Mouse (Mus musculus): Measurements from ENCODE around the gene Foxs1. TPM values are rescaled to one million over a fixed set of nuclear protein-coding genes. Genes with fewer than 3 reads are reported as not detected.

Gene Foxs1
- polyA plus RNA-seq, 1 experiment from 2014 or later: 3.8 TPM

DNA sequence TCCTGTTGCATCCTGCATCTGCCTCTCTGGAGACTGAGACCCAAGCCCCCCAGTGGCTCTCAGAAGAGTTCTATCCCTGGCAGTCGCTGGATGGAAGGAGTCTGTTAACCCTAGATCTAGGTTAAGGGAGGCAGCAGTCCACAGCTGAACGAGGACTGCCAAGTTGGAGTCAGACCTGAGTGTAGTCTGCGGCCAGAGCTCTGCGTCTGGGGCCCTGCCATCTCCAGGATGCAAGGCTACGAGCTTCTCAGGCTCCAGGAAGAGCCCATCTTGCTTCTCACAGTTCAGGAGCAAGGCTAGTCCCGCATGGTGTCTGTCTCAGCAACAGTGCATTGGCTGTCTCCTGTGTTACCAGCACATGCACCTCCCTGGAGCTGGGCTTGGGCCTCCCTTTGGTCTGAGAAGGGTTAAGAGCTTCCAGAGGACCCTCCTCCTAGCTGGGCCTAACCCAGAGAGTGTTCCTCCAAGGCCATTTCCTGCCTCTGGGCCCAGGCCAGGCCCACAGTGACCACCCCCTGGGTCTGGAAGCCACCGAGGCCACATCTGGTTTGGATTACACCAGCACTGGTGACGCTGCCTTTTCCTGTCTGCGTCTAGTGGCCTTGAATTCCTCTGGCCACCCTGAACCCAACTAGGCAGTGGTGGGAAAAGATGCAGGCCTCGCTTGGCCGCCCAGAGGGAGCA lies 7.7 kb downstream of the Foxs1 start:
- 63% methylated on average over 11 of the region's 11 CpGs for WGBS
- Histone ChIP-seq H3K4me1 (replicated peaks) (peaks cover 14% of the 10 kb centered on the region), H3K36me3 (no peaks in the 10 kb centered on the region), H3K27me3 (no peaks in the 10 kb centered on the region), H3K9me3 (no peaks in the 10 kb centered on the region), H3K4me2 (no peak overlapping the region), H3K9ac (no peak overlapping the region; the same call in 1 of the 2 replicates), H3K4me3 (no peak overlapping the region), H3K27ac (no peak overlapping the region)
- ATAC-seq (ENCODE audit: low FRiP score): no peak

DNA sequence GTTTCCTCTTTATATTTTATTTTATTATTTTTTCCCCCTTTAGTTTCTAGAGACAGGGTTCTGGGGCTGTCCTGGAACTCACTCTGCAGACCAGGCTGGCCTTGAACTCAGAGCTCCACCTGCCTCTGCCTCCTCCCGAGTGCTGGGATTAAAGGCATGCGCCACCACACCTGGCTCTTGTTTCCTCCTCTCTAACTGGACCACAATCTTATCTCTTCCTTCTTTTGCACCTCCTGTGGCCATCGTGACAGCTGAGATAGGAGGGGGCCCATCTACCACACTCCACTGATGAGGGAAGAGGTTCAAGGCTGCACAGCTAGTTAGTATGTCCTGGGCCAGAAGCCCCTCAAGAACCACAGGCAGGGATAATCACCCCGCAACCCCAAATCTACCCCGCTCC lies 8.5 kb downstream of the Foxs1 start:
- Histone ChIP-seq H3K4me1 (replicated peaks) (peaks cover 10% of the 10 kb centered on the region), H3K9me3 (no peaks in the 10 kb centered on the region), H3K27ac (no peak overlapping the region), H3K4me3 (no peak overlapping the region), H3K36me3 (no peaks in the 10 kb centered on the region), H3K4me2 (no peak overlapping the region), H3K9ac (no peak overlapping the region), H3K27me3 (no peaks in the 10 kb centered on the region)
- ATAC-seq (ENCODE audit: low FRiP score): no peak
- 91% methylated on average over 5 of the region's 5 CpGs for WGBS

DNA sequence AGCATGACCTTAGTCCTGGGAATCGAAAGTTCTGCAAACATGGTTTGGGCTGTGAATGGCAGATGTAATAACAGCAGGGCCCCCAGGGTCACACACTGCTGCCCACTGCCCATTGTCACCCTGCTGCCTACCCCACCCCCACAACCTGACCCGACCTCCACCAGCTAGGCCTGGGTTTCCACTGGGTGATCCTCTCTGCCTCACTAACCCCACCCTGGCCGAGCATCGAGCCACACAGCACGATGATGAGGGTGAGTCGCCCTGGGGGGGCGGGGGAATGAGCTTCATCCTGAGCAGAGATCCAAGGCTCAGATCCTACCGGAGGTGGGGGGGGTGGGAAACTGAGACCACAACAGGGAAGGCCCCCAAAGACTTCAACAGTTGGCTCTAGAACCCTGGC lies 8.9 kb downstream of the Foxs1 start:
- Histone ChIP-seq H3K9me3 (no peaks in the 10 kb centered on the region), H3K4me1 (replicated peaks) (peaks cover 10% of the 10 kb centered on the region), H3K27ac (no peak overlapping the region), H3K36me3 (no peaks in the 10 kb centered on the region), H3K4me2 (no peak overlapping the region), H3K9ac (no peak overlapping the region), H3K4me3 (no peak overlapping the region), H3K27me3 (no peaks in the 10 kb centered on the region)
- 46% methylated on average over 8 of the region's 8 CpGs for WGBS
- ATAC-seq (ENCODE audit: low FRiP score): no peak

DNA sequence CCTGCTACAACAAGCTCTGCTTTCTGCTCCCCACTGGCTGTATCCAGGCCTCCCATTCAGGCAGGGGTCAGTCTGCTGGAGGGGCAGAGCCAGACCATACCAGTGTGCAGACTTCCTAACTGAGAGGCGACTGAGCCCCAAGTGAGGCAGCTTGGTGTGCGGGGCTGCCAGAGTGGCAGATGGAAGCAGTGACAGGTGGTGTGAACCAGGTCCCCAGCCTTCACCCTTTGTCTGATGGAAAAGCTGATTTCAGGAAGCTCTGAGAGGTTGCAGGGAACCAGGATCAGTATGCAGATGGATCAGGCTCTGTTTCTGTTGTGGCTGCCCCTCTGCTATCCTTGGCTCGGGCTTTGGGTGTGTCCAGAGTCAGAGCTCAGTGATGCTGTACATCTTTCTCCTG lies 9.4 kb downstream of the Foxs1 start:
- Histone ChIP-seq H3K27ac (no peak overlapping the region), H3K9me3 (no peaks in the 10 kb centered on the region), H3K4me3 (no peak overlapping the region), H3K4me1 (replicated peaks) (peaks cover 10% of the 10 kb centered on the region), H3K9ac (no peak overlapping the region), H3K4me2 (no peak overlapping the region), H3K36me3 (no peaks in the 10 kb centered on the region), H3K27me3 (no peaks in the 10 kb centered on the region)
- WGBS: 68% methylated on average over 3 of the region's 3 CpGs
- no peak for ATAC-seq (ENCODE audit: low FRiP score)

DNA sequence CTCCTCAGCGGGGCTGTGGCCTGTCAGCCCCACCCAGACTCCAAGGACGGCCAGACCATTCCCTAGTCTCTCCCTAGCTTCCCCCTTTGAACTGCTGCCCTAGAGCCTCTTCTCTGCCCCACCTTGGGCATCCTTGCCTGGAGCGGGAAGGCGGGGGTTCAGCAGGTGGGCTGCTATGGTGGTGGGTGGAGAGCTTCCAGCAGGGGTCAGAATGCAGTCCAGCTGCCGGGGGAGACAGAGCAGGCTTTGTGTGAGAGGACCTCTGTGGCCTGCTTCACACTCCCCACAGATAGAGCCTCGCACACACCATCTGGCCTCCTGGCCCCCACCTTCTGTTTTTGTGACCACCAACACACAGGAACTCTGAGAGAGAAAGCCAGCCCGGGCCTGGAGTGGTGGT lies 10.6 kb downstream of the Foxs1 start:
- no peaks in the 10 kb centered on the region for H3K9me3 ChIP-seq
- H3K4me3 ChIP-seq: no peak overlapping the region
- H3K4me2 ChIP-seq: no peak overlapping the region
- 33% methylated on average over 7 of the region's 7 CpGs for WGBS
- no peak overlapping the region for H3K27ac ChIP-seq
- H3K9ac ChIP-seq: no peak overlapping the region
- H3K4me1 ChIP-seq (replicated peaks): peaks cover 13% of the 10 kb centered on the region
- H3K36me3 ChIP-seq: no peaks in the 10 kb centered on the region
- peaks cover 2% of the 10 kb centered on the region for H3K27me3 ChIP-seq
- ATAC-seq (ENCODE audit: low FRiP score): 0 out of 2 replicates have a peak, but pooled peaks have one; percentile 41

DNA sequence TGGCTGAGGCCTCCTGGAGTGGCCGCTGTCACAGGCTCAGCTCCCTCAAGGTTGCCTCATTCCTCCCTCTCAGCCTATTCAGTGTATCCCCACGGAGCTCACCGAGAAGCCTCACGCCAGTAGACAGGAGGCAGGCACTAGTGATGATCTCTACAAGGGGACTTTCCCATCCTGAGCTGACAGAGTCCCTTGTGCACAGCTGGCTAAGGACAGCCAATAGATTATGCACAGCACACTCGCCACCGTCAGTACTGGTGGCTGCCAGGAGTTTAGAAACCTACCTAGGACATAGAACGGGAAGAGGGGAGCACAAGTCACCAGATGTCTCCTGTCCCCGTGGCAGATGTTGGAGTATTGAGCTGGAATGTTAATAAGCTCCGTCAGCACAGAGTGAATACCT lies 15.3 kb downstream of the Foxs1 start:
- H3K9me3 ChIP-seq: no peaks in the 10 kb centered on the region
- H3K4me2 ChIP-seq: no peak overlapping the region
- H3K4me3 ChIP-seq: no peak overlapping the region
- peaks cover 12% of the 10 kb centered on the region for H3K4me1 ChIP-seq (replicated peaks)
- ATAC-seq (ENCODE audit: low FRiP score): no peak
- H3K27ac ChIP-seq: no peak overlapping the region
- WGBS: 59% methylated on average over 9 of the region's 9 CpGs
- H3K36me3 ChIP-seq: no peaks in the 10 kb centered on the region
- peaks cover 30% of the 10 kb centered on the region for H3K27me3 ChIP-seq
- H3K9ac ChIP-seq: no peak overlapping the region

DNA sequence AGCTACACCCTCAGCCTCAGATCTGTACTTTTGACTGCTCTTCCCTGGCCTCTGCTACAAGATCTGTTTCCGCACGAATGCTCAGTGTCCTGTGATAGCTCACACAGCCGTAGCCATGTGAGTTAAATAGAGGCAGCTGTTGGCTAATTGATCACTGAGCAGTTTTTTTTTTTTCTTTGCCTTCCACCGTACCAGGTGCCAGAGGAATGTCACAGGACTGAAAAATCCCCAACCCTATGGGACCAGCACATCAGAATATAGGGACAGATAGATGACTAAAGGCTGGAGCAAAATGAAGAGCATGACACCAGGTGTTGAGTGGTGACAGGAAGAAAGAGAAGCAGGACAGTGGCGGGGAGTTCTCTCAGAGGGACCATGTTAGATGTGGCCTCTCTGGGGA lies 16.9 kb downstream of the Foxs1 start:
- Histone ChIP-seq H3K9ac (no peak overlapping the region), H3K27ac (no peak overlapping the region), H3K4me2 (no peak overlapping the region), H3K9me3 (no peaks in the 10 kb centered on the region), H3K4me1 (replicated peaks) (peaks cover 10% of the 10 kb centered on the region), H3K27me3 (peaks cover 45% of the 10 kb centered on the region), H3K36me3 (no peaks in the 10 kb centered on the region), H3K4me3 (no peak overlapping the region)
- WGBS: 59% methylated on average over 5 of the region's 5 CpGs
- ATAC-seq (ENCODE audit: low FRiP score): no peak

DNA sequence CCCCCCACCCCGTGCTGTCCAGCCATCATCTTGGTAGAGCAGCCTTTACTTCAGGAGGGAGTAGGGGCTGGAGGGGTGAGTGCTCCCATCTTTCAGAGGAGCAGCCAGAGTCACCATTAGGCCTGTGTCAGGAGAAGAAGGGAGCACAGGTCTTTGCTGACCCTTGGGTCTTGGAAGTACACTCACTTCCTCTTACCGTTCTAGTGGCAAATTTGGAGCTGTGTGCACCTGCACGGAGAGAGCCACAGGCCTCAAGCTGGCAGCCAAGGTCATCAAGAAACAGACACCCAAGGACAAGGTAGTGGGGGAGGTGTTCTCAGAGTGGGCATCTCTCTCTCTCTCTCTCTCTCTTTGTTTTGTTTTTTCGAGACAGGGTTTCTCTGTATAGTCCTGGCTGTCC lies 17.6 kb downstream of the Foxs1 start:
- peaks cover 13% of the 10 kb centered on the region for H3K4me1 ChIP-seq (replicated peaks)
- H3K9me3 ChIP-seq: no peaks in the 10 kb centered on the region
- no peak for ATAC-seq (ENCODE audit: low FRiP score)
- H3K9ac ChIP-seq: no peak overlapping the region
- peaks cover 52% of the 10 kb centered on the region for H3K27me3 ChIP-seq
- 61% methylated on average over 4 of the region's 4 CpGs for WGBS
- H3K4me3 ChIP-seq: no peak overlapping the region
- H3K36me3 ChIP-seq: no peaks in the 10 kb centered on the region
- no peak overlapping the region for H3K27ac ChIP-seq
- no peak overlapping the region for H3K4me2 ChIP-seq

DNA sequence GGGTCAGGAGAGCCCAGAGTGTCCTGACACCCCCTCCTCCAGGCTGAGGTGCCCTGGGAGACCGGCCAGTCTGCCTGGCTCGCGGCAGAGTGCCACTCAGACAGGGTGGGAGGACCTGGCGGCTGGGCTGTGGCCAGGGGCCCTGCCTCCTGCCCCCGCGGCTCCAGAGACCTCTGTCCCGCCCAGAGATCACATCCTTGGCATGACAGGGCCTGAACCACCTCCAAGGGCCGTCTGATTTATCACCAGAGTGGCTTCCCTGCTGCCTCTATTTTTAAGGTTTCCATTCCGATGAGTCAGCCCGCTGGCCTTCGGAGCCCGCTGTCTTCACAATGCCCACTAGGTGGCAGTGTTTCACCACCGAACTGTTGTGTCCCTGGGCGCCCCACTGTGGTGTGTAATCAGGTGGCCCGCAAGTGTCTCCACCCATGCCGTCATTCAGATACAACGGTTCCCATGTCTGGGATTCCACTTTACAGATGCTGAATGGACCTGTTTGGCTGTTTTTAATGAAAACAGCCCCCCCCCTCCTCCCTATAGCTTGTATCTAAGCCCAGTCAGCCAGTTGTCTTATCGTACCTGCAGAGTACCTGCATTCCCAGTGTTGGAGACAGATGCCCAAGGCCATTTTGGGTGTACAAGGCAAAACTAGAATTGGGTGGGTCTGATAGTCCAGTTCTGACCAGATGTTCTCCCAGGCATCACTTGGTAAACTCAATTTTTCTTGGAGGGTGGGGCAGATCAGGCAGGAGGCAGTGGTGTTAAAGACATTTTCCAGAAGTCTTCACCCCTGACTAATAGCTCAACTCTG lies 18.5 kb downstream of the Foxs1 start:
- Histone ChIP-seq H3K4me3 (peak overlapping the region; percentile 25; the same call in 1 of the 2 replicates), H3K27me3 (peaks cover 57% of the 10 kb centered on the region), H3K4me2 (peak overlapping the region; percentile 51), H3K4me1 (replicated peaks) (peaks cover 13% of the 10 kb centered on the region), H3K27ac (no peak overlapping the region), H3K36me3 (no peaks in the 10 kb centered on the region), H3K9me3 (no peaks in the 10 kb centered on the region), H3K9ac (peak overlapping the region; percentile 65)
- peak; percentile 80 for ATAC-seq (ENCODE audit: low FRiP score)
- 2% methylated on average over 17 of the region's 18 CpGs for WGBS

DNA sequence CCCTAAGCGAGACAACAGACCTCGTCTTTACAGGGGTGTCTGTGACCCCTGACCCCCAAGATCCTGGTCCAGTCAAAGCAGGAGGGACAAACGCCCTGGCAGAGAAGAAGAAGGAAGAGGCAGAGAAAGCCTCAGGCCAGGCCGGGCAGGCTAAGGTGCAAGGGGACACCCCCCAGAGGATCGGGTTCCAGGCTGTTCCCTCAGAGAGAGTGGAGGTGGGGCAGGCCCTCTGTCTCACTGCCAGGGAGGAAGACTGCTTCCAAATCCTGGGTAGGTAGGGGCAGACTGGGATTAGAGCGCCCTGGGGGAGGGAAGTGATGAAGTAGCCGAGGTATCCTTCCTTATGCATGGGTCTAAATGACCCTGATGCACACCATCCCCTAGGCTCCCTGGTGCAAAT lies 19.5 kb downstream of the Foxs1 start:
- no peak for ATAC-seq (ENCODE audit: low FRiP score)
- WGBS: 39% methylated on average over 7 of the region's 7 CpGs
- H3K4me3 ChIP-seq: no peak overlapping the region
- H3K4me1 ChIP-seq (replicated peaks): peaks cover 13% of the 10 kb centered on the region
- peaks cover 57% of the 10 kb centered on the region for H3K27me3 ChIP-seq
- H3K9ac ChIP-seq: no peak overlapping the region
- H3K36me3 ChIP-seq: no peaks in the 10 kb centered on the region
- no peak overlapping the region for H3K4me2 ChIP-seq
- no peak overlapping the region for H3K27ac ChIP-seq
- no peaks in the 10 kb centered on the region for H3K9me3 ChIP-seq

DNA sequence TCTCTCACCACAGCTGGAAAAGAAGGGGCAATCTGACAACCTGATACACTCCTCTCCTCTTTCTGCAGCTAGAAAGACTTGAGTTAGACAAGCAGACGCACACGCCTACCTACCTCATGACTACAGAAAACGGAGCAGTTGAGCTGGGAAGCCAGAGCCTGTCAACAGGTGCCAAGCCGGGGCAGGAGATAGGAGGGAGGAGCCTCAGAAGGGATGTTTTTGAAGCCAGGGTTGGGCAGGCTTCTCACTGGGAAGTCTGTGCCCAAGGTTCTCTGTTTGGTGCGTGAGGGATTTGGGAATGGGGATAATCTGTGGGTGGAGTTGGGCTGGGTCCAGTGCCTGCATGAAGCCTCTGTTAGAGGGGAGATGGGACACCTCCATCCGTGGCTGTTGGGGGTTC lies 21.6 kb downstream of the Foxs1 start:
- Histone ChIP-seq H3K27ac (no peak overlapping the region), H3K4me3 (no peak overlapping the region), H3K4me1 (replicated peaks) (peaks cover 22% of the 10 kb centered on the region), H3K36me3 (no peaks in the 10 kb centered on the region), H3K4me2 (no peak overlapping the region), H3K9me3 (no peaks in the 10 kb centered on the region), H3K27me3 (peaks cover 49% of the 10 kb centered on the region), H3K9ac (no peak overlapping the region)
- ATAC-seq (ENCODE audit: low FRiP score): no peak
- WGBS: 30% methylated on average over 6 of the region's 6 CpGs

DNA sequence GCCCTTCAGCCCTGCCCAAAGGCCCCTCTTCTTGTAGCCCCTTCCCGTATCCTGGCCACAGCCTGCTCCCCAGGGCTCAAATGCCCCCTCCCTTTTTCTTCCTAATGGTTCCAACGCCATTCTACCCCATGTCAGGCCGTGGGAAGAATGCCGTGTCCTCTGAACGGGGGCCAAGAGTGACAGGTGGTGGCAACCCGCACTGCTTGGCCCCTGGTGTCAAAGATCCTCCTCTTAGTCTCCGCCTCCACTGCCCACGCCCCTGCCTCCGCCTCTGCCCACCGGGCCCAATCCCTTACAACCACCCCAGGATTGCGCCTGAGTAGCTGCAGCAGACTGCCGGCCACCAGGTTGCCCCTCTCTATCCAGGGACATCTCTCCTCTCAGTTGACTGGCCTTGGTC lies 22.0 kb downstream of the Foxs1 start, which contains the start of gene Mylk2:
Mylk2 (plus strand) TSS at position 322 of the 400 bp plus-strand sequence.
- no peak within 1 kb of the TSS for H3K4me2 ChIP-seq
- WGBS: 22% methylated on average over 12 of the region's 12 CpGs
- peaks cover 24% of the 10 kb centered on the region for H3K4me1 ChIP-seq (replicated peaks)
- no peak within 1 kb of the TSS for H3K9ac ChIP-seq
- H3K9me3 ChIP-seq: no peaks in the 10 kb centered on the region
- peaks cover 49% of the 10 kb centered on the region for H3K27me3 ChIP-seq
- no peaks in the 10 kb centered on the region for H3K36me3 ChIP-seq
- no peak for ATAC-seq (ENCODE audit: low FRiP score)
- no peak within 1 kb of the TSS for H3K4me3 ChIP-seq
- no peak within 1 kb of the TSS for H3K27ac ChIP-seq

DNA sequence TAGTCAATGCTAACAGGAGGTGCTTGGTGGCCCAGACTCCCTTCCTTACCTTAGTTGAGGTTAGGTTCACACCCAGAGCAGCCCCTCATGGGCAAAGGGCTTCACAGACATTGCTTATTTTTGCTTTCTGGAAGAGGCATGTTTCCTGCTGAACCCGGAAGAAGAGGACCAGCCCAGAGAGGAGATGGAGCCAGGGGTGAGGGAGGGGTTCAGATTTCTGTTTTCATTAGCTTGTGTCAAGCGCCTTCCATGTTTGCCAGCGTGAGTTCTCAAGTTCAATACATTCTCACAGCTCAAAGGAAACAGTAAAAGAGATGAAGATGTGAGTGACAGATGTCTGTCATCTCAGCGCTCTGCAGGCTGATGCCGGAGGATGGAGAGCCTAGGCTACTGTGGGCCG lies 23.2 kb downstream of the Foxs1 start:
- Histone ChIP-seq H3K27me3 (peaks cover 42% of the 10 kb centered on the region), H3K9ac (no peak overlapping the region), H3K36me3 (no peaks in the 10 kb centered on the region), H3K4me3 (no peak overlapping the region), H3K9me3 (no peaks in the 10 kb centered on the region), H3K27ac (no peak overlapping the region), H3K4me1 (replicated peaks) (peaks cover 24% of the 10 kb centered on the region), H3K4me2 (no peak overlapping the region)
- WGBS: 83% methylated on average over 6 of the region's 6 CpGs
- ATAC-seq (ENCODE audit: low FRiP score): no peak

Data from hindbrain, embryonic 13.5 days (tissue).